Mouse (Mus musculus) thymus, adult 2 months (tissue): Measurements from ENCODE around the gene Lag3.

Experiments
- CTCF ChIP-seq: fragments of 200-500 bp; IDR thresholded peaks from 2 replicates; pipeline ENCODE4 v1.5.1; 2012; ENCODE audit warnings: mild to moderate bottlenecking, control low read depth, low read length, moderate library complexity, borderline replicate concordance; ENCODE audit not compliant: control insufficient read depth, poor library complexity, insufficient read depth; ENCODE audit errors: extremely low read depth
- POLR2A ChIP-seq: fragments of 200-500 bp; IDR thresholded peaks from 2 replicates; pipeline ENCODE4 v1.6.1; 2012; ENCODE audit warnings: mild to moderate bottlenecking, low read length, control low read depth, moderate library complexity; ENCODE audit not compliant: control insufficient read depth, poor library complexity, insufficient read depth; ENCODE audit errors: extremely low read depth

GRCm38 (mm10) chr6:124936681-124937080, 25.2 kb upstream of the Lag3 start:
- TF ChIP-seq POLR2A = no peak
- TF ChIP-seq CTCF = no peak
